Mouse (Mus musculus) intestine, embryonic 15.5 days (tissue): Measurements from ENCODE around the gene Ralgps1. TPM values are rescaled to one million over a fixed set of nuclear protein-coding genes. Genes with fewer than 3 reads are reported as not detected.

Experiments
- ATAC-seq: fragments of 200-750 bp; cut with Nextera tagmentation; 2 replicates; pipeline ENCODE4 v1.8.0; 2017; ENCODE audit warnings: moderate TSS enrichment, moderate library complexity
- H3K27ac ChIP-seq: fragments of 300-500 bp; sonication (generic); 2 replicates; pipeline ENCODE4 v1.5.1; 2015; ENCODE audit warnings: mild to moderate bottlenecking, inconsistent platforms
- H3K27me3 ChIP-seq: fragments of 300-500 bp; sonication (generic); replicated peaks from 2 replicates; pipeline ENCODE4 v1.6.1; 2015; ENCODE audit warnings: inconsistent platforms
- H3K36me3 ChIP-seq: fragments of 300-500 bp; sonication (generic); 2 replicates; pipeline ENCODE4 v1.6.1; 2015; ENCODE audit warnings: inconsistent platforms
- H3K4me1 ChIP-seq: fragments of 300-500 bp; sonication (generic); replicated peaks from 2 replicates; pipeline ENCODE4 v1.6.1; 2015; ENCODE audit warnings: inconsistent platforms
- H3K4me2 ChIP-seq: fragments of 300-500 bp; sonication (generic); replicated peaks from 2 replicates; pipeline ENCODE4 v1.6.1; 2015; ENCODE audit warnings: mild to moderate bottlenecking, inconsistent platforms
- H3K4me3 ChIP-seq: fragments of 300-500 bp; sonication (generic); replicated peaks from 2 replicates; pipeline ENCODE4 v1.5.1; 2015; ENCODE audit warnings: inconsistent platforms
- H3K9ac ChIP-seq: fragments of 300-500 bp; sonication (generic); 2 replicates; pipeline ENCODE4 v1.6.1; 2015; ENCODE audit warnings: inconsistent platforms
- H3K9me3 ChIP-seq: fragments of 300-500 bp; sonication (generic); 2 replicates; pipeline ENCODE4 v1.6.1; 2016; ENCODE audit warnings: inconsistent platforms
- WGBS: fragments of 180-500 bp; shearing (Covaris S2); methylation state at CpG from one replicate; pipeline ENCODE4 v1.1.7; 2015; 5-methylcytosine and 5-hydroxymethylcytosine counted together
- polyA plus RNA-seq: library from polyadenylated mRNA; unstranded; fragments of >200 nt; fragmentation: Nextera tagmentation; extraction: Ambion mirVana; gene quantifications from 2 replicates; pipeline ENCODE4 v1.2.1, GENCODE M21; 2015

The Ralgps1 gene
- polyA plus RNA-seq, 1 experiment from 2014 or later = 5.5 TPM

GRCm38 (mm10) chr2:33268384-33269131 is 102.7 kb downstream of the Ralgps1 start:
- Histone ChIP-seq H3K4me3 (no peak overlapping the region), H3K27ac (peak overlapping the region; percentile 10), H3K36me3 (no peaks in the 10 kb centered on the region), H3K4me1 (peaks cover 16% of the 10 kb centered on the region), H3K27me3 (no peaks in the 10 kb centered on the region), H3K4me2 (no peak overlapping the region), H3K9me3 (no peaks in the 10 kb centered on the region), H3K9ac (no peak overlapping the region)
- no peak for ATAC-seq
- 69% methylated on average over 6 of the region's 6 CpGs for WGBS

GRCm38 (mm10) chr2:33267075-33267474 is 104.2 kb downstream of the Ralgps1 start:
- WGBS = 82% methylated on average over 1 of the region's 1 CpGs
- H3K27ac ChIP-seq = no peak overlapping the region
- no peak overlapping the region for H3K4me3 ChIP-seq
- H3K36me3 ChIP-seq = no peaks in the 10 kb centered on the region
- H3K9me3 ChIP-seq = no peaks in the 10 kb centered on the region
- ATAC-seq = no peak
- no peak overlapping the region for H3K9ac ChIP-seq
- H3K4me2 ChIP-seq = no peak overlapping the region
- H3K27me3 ChIP-seq = no peaks in the 10 kb centered on the region
- H3K4me1 ChIP-seq = peaks cover 16% of the 10 kb centered on the region

GRCm38 (mm10) chr2:33265793-33266192 is 105.5 kb downstream of the Ralgps1 start:
- WGBS = 41% methylated on average over 3 of the region's 3 CpGs
- H3K4me2 ChIP-seq = no peak overlapping the region
- H3K27me3 ChIP-seq = no peaks in the 10 kb centered on the region
- no peak overlapping the region for H3K9ac ChIP-seq
- no peak overlapping the region for H3K4me3 ChIP-seq
- no peaks in the 10 kb centered on the region for H3K9me3 ChIP-seq
- no peak for ATAC-seq
- no peaks in the 10 kb centered on the region for H3K36me3 ChIP-seq
- peaks cover 16% of the 10 kb centered on the region for H3K4me1 ChIP-seq
- H3K27ac ChIP-seq = peak overlapping the region; percentile 78

DNA sequence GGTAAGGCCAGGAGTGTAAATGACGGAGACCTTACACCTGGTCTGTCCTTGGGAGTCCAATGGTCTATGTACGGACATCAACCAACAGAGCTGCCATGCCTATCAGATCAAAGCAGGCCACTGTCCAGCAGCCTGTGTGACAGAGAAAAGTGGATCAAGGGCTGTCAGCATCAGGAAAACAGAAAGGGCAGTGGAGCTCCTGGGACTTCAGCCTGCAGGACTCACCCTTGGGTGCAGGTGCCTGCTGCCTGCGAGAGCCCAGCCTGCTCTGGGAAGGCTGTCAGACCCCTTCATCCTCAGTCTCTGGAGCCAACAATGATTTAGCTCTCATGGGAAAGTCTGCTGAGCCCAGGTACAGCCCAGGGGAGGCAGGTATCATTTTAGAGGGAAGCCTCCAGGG is 109.8 kb downstream of the Ralgps1 start:
- Histone ChIP-seq H3K4me3 (no peak overlapping the region), H3K27me3 (no peaks in the 10 kb centered on the region), H3K4me1 (peaks cover 3% of the 10 kb centered on the region), H3K9me3 (no peaks in the 10 kb centered on the region), H3K9ac (no peak overlapping the region), H3K36me3 (no peaks in the 10 kb centered on the region), H3K27ac (no peak overlapping the region), H3K4me2 (no peak overlapping the region)
- 99% methylated on average over 3 of the region's 3 CpGs for WGBS
- ATAC-seq = no peak

GRCm38 (mm10) chr2:33260772-33261171 is 110.5 kb downstream of the Ralgps1 start:
- no peak overlapping the region for H3K4me3 ChIP-seq
- no peak overlapping the region for H3K4me2 ChIP-seq
- no peak overlapping the region for H3K9ac ChIP-seq
- H3K36me3 ChIP-seq = no peaks in the 10 kb centered on the region
- peaks cover 3% of the 10 kb centered on the region for H3K4me1 ChIP-seq
- no peaks in the 10 kb centered on the region for H3K27me3 ChIP-seq
- ATAC-seq = no peak
- no peaks in the 10 kb centered on the region for H3K9me3 ChIP-seq
- no peak overlapping the region for H3K27ac ChIP-seq
- 94% methylated on average over 8 of the region's 8 CpGs for WGBS

GRCm38 (mm10) chr2:33256769-33257537 is 114.3 kb downstream of the Ralgps1 start:
- H3K4me2 ChIP-seq = no peak overlapping the region
- peaks cover 8% of the 10 kb centered on the region for H3K4me1 ChIP-seq
- no peaks in the 10 kb centered on the region for H3K9me3 ChIP-seq
- no peaks in the 10 kb centered on the region for H3K27me3 ChIP-seq
- no peak overlapping the region for H3K27ac ChIP-seq
- ATAC-seq = peak; percentile 45; the same call in 1 of the 2 replicates
- 62% methylated on average over 3 of the region's 3 CpGs for WGBS
- no peaks in the 10 kb centered on the region for H3K36me3 ChIP-seq
- no peak overlapping the region for H3K9ac ChIP-seq
- no peak overlapping the region for H3K4me3 ChIP-seq

GRCm38 (mm10) chr2:33254318-33254985 is 116.8 kb downstream of the Ralgps1 start:
- no peak for ATAC-seq
- WGBS = 77% methylated on average over 9 of the region's 9 CpGs
- H3K4me1 ChIP-seq = peaks cover 22% of the 10 kb centered on the region
- no peaks in the 10 kb centered on the region for H3K36me3 ChIP-seq
- no peak overlapping the region for H3K4me3 ChIP-seq
- no peak overlapping the region for H3K4me2 ChIP-seq
- no peak overlapping the region for H3K9ac ChIP-seq
- no peaks in the 10 kb centered on the region for H3K27me3 ChIP-seq
- no peak overlapping the region for H3K27ac ChIP-seq
- H3K9me3 ChIP-seq = no peaks in the 10 kb centered on the region

DNA sequence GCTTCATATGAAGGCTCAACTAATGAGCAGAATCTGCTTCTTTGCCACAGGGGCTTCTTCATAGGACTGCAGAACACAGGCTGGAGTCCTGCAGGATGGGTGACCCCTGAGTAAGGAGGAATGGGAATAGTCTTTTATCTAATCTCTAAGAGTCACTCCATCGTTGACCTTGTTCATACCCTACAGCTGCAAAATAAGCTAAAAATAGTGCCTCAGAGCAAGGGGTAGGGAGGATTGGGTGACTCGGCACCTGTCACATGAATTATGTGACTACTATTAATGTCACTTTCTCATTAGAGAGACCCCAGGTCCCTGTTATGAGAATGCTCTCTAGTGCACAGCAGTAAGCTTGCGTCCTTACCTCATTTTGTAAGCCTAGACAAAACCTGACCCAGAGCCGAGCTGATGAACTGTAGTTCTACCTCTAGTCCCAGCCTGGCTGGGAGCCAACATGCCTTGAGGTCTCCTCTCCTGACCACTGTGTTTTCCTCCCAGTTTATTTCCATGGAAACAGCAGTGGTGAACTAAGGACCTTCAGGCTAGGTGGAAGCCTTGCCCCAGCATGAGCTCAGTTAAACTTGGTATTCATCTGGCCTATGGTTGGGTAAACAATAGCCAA is 117.6 kb downstream of the Ralgps1 start:
- Histone ChIP-seq H3K27ac (no peak overlapping the region), H3K4me1 (peaks cover 22% of the 10 kb centered on the region), H3K4me3 (no peak overlapping the region), H3K36me3 (no peaks in the 10 kb centered on the region), H3K9ac (no peak overlapping the region), H3K9me3 (no peaks in the 10 kb centered on the region), H3K27me3 (no peaks in the 10 kb centered on the region), H3K4me2 (no peak overlapping the region)
- WGBS = 53% methylated on average over 4 of the region's 4 CpGs
- ATAC-seq = no peak

GRCm38 (mm10) chr2:33252751-33253150 is 118.5 kb downstream of the Ralgps1 start:
- no peaks in the 10 kb centered on the region for H3K9me3 ChIP-seq
- no peaks in the 10 kb centered on the region for H3K27me3 ChIP-seq
- H3K27ac ChIP-seq = no peak overlapping the region
- no peak overlapping the region for H3K4me3 ChIP-seq
- no peaks in the 10 kb centered on the region for H3K36me3 ChIP-seq
- 80% methylated on average over 6 of the region's 6 CpGs for WGBS
- no peak overlapping the region for H3K4me2 ChIP-seq
- no peak for ATAC-seq
- no peak overlapping the region for H3K9ac ChIP-seq
- peaks cover 22% of the 10 kb centered on the region for H3K4me1 ChIP-seq

DNA sequence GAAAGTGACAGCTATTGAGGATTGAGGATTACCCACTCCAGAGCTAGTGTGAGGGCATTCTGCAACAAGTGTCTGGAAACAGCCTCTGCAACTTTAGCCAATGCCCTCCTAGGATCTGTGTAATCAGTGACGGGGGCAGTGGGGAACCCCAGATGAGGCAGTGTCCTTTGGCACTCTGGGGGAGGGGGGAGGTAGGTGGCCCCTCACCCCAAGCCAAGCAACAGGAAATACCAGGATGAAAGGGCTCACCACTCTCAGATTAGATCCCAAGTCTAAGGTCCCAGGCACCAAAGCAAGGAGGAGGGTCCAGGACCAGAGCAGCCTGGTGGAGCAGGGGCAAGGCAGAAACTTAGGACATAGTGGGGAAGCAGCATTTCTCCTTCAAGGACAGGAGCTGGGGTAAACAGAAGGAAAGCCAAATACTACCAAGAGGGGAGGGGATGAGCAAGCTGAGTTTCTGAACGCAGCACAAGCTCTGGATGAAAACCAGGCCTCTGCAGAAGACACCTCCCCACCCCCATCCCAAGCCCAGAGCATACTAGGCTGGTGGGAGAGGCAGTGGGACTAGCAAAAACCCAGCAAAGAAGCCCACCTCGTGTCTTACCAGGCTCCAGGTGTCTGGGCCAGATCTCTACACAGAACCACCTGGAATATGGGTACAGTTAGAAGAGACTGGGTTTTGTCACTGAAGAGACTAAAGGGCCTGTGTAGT is 121.2 kb downstream of the Ralgps1 start:
- H3K4me1 ChIP-seq = peaks cover 22% of the 10 kb centered on the region; the same call in 1 of the 2 replicates
- no peak overlapping the region for H3K4me2 ChIP-seq
- no peak overlapping the region for H3K4me3 ChIP-seq
- 33% methylated on average over 3 of the region's 3 CpGs for whole genome bisulfite sequencing
- no peak overlapping the region for H3K9ac ChIP-seq
- peak overlapping the region; percentile 51 for H3K27ac ChIP-seq
- H3K27me3 ChIP-seq = no peaks in the 10 kb centered on the region
- ATAC-seq = peak; percentile 61
- no peaks in the 10 kb centered on the region; the same call in 1 of the 2 replicates for H3K36me3 ChIP-seq
- no peaks in the 10 kb centered on the region for H3K9me3 ChIP-seq

DNA sequence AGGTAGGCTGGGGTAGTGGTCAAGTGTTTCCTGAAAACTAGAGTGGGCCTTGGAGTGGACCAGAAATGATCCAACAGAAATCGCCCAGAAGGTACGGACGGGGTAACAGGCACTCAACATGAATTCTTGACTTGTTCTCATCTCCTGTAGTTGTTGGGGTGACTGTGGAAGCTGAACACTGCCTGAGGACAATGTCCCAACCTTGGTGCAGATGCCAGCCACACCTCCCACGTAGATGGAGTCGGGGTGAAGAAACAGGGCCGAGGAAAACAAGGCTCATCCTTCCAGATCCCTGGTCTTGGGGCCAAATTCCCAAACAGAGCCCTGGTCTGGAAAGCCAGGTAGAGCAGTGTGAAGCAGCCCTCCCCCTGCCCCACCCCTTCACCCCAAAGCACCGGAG is 122.7 kb downstream of the Ralgps1 start:
- no peak overlapping the region for H3K9ac ChIP-seq
- 82% methylated on average over 7 of the region's 7 CpGs for WGBS
- no peak overlapping the region for H3K4me2 ChIP-seq
- H3K27ac ChIP-seq = no peak overlapping the region
- no peak overlapping the region for H3K4me3 ChIP-seq
- no peaks in the 10 kb centered on the region for H3K9me3 ChIP-seq
- H3K27me3 ChIP-seq = no peaks in the 10 kb centered on the region
- H3K36me3 ChIP-seq = peaks cover 2% of the 10 kb centered on the region; the same call in 1 of the 2 replicates
- peaks cover 15% of the 10 kb centered on the region; the same call in 1 of the 2 replicates for H3K4me1 ChIP-seq
- ATAC-seq = no peak
